Mouse (Mus musculus) 416B (cell line): Measurements from ENCODE around the gene Bcl2l12.

Experiments
- DNase-seq: peaks from one replicate; pipeline ENCODE4 v3.0.0; 2011; ENCODE audit warnings: low read depth

Bcl2l12 gene

GRCm38 (mm10) chr7:44998501-44998955 is at the start of gene Bcl2l12:
TSS of gene Bcl2l12 (minus strand) at chr7:44998712.
- DNase-seq: peak; percentile 84

DNA sequence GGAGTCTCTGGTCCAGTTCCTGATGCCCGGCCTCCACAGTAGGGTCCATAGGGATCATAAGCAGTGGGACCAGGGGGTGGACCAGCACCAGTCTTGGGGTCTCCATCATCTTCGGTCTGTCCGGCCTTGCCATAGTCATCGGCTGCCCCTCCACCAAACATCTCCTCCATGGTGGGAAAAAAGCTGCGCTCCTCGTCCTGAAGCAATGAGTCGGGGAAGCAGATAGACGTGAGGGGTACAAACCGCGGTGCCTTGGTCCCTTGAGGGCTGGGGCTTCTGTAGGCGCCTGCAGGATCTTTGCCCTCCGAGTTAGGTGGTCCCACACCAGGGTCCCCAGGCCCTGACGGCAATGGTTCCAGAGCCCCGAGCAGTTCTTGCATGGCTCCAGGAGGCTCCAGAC is 49.0 kb upstream of the Bcl2l12 start:
- DNase-seq: no peak

DNA sequence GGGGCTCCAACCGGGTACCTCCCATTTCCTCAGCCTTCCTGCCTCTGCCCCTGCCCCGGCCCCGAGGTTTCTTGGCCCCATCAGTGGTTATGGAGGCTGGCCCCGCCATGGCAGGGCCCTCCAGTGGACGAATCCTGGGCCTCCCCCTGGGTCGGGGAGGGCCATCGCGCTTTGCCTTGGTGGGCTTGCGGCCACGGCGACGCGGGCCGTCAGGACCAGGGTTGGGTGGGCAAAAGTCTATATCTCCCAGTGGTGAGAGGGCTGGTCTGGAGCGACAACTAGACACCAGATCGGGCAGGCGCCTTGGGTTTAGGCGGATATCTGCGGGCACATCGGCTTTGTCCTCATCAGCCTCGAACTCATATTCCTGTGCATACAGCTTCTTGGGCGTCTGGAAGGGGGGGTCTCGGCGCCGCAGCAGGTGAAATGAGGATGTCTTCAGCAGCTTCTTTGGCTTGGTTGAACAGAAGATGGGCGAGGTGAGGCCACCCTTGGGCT is 48.4 kb upstream of the Bcl2l12 start:
- DNase-seq: no peak

- no peak for DNase-seq
Observed at GRCm38 (mm10) chr7:45045741-45046140, 47.2 kb upstream of the Bcl2l12 start.

- no peak for DNase-seq
Observed at GRCm38 (mm10) chr7:45043307-45043706, 44.8 kb upstream of the Bcl2l12 start.

DNA sequence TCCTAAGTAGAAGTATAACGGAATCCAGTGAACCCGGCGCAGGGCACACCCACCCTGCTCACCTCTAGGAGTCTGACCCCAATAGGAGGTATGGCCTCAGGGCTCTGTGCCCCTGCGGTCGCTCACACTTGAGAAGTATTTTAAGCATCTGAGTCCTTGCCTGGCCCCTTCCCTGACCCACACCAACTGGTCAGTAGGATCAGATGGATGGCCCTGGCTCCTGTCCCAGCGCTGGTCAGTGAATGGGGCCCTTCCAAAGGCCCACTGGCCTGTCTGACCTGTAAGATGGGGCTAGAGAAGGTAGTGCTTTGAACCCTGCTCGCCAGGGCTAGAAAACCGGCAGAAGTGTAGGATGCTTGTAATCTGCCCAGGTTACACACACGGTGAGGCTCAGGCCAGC is 42.3 kb upstream of the Bcl2l12 start:
- DNase-seq: no peak

- DNase-seq: no peak
Observed at GRCm38 (mm10) chr7:45038411-45038810, 39.9 kb upstream of the Bcl2l12 start.

DNA sequence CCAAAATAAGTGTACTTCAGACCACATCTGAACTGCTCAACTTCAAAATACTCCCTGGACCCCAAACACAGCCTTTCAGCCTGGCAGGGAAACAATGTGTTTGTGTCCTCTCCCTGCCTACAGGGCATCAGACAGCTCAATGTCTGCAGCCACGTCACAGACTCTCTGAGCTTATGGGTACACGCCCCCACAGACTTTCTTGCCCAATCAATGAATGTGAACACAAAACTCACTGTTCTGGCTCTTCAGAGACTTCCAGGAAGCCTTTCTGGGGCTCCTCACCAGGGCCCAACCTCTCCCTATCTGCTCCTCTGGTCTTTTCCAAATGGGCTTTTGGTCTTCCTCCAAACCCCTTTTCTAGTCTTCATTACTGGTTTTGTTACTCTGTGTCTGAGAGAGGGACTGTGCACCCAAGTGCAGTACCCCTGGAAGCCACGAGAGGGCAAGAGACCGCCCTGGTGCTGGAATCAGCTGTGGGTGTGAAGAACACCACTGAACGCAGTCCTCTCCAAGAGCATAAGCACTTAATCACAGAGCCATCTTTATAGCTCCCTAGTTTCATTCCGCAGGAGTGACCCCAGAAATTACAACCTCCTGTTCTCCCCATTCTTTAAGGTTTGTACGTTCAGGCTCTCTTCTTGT is 39.3 kb upstream of the Bcl2l12 start:
- peak; percentile 68 for DNase-seq

- no peak for DNase-seq
Observed at GRCm38 (mm10) chr7:45036702-45037101, 38.2 kb upstream of the Bcl2l12 start.

- DNase-seq: peak; percentile 42
Observed at GRCm38 (mm10) chr7:45035631-45036030, 37.1 kb upstream of the Bcl2l12 start.

DNA sequence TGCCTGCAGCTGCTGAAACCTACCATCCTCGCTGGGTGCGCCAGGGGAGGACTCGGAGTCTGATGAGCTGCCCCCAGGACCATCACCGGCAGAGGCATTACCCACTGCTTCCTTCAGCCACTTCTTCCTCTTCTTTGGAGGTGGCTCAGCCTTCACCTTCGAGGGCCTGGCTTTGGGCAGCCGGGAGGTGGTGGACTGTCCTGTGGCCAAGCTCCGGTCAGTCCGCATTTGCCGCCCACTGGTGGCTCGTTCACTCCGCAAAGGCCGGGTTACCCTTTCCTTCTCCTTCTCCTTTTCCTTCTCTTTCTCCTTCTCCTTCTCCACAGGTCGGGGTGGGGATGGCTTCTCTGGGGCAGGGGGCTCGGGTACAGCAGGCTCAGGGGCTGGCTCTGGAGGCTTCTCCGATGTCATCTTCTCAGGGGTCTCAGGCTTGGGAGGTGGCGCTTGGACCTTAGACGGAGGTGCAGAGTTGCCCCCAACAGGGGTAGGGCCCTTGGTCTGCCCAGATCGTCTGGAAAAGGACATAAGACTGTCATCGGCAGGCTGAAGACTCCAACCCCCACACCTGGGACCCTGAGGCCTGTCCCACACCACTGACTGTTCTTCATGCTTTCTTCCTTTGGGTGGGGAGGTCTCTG is 35.3 kb upstream of the Bcl2l12 start:
- no peak for DNase-seq

DNA sequence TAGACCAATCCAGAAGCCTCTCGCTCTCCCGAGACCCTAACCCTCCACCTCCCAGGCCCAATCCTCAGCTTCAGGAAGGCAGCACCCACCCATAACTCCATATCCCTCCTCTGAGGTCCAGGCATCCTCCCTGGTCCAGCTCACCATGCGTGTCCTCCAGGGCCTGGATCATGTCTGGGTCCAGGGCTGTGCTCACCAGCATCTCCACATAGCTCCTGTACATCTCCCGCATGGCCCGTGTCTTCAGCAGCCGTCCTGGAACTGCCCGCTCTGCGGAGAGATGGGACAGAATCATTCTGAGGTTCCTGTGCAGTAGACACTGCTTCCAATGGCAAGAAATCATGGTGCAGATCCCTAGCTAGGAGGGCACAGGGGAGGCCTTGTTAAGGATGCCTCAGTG is 32.3 kb upstream of the Bcl2l12 start:
- no peak for DNase-seq

GRCm38 (mm10) chr7:45029995-45030394 is 31.5 kb upstream of the Bcl2l12 start:
- no peak for DNase-seq

DNA sequence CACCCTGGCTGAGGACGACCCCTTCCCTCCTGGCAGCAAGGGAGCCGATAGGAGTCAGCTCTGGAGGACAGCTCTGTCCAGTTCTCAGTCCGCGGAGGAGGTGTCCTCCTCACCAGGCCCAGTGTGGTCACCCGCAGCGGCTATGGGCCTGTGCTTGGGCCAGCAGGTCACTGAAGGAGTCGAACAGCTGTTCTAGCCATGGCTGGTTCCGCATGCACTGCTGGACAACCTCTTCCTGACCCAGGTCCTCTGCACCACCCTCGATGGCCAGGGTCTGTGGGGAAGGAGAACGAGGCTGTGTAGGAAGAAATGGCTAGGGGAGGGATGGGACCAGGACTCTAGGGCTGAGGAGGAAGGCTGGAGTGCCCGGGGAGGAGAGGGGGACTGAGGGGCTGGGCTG is 29.8 kb upstream of the Bcl2l12 start:
- no peak for DNase-seq

DNA sequence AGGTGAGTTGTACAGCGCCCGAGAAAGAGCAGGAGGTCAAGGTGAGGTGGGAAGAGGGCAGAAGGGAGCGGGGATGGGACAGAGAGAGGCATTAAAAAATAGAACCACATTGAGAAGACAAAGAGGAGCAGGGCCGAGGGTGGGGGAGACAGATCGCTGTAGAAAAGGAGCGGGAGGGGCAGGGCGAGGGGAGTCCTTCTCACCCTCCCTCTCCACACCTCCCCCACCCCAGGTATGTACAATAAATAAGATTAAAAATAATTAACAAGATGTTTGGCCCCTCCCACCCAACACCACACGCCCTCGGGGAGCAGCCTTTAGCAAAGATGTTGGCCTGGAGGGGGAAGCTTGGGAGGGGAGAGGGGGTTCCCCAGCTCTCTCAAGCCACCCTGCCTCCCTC is 29.2 kb upstream of the Bcl2l12 start:
- no peak for DNase-seq

DNA sequence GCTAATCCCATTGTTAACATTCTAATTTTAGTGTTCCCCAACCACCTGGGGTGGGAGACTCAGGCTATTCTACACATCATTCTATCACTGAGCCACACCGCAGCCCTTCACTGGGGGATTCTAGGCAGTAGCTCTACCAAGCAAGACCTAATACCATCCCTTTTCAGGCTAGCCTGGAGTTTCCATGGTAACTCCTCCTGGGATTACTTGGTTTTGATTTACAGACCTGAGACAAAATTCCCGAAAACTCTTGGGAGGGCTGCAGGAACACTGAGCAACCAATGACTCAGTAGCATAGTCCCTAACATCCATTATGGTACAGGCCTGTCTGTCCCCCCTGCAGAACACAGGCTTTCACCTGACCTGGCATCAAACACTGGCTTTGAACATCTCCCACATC is 27.7 kb upstream of the Bcl2l12 start:
- DNase-seq: no peak

DNA sequence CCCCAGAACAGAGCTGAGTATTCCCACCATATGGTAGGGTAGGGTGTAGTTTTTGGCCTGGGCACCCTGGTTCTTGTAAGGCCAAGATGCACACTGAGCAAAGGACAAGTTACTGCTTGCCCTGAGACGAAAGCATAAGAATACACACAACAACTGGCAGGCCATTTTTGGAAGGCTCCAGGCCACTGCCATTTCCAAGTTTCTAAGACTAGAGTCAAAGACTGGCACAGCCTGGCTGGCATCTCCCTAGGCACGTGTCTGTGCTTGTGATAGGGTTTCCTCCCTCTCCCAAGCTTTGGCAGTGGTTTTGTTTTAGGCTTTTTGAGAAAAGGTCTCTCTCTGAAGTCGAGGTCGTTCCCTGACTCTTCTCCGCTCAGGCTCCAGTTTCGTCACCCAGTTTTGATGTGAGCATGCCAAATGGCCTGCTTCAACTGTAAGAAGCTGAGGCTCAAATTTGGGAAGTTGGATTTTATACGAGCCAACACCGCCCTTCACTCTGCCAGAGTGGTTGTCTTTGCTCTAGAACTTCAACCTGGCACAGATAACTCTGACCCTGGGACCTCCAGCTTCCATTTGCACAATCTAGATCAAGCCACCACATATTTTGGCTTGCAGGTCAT is 27.2 kb upstream of the Bcl2l12 start:
- no peak for DNase-seq

- peak; percentile 61 for DNase-seq
Observed at GRCm38 (mm10) chr7:45024281-45025248, 26.1 kb upstream of the Bcl2l12 start.

- peak; percentile 41 for DNase-seq
Observed at GRCm38 (mm10) chr7:45023711-45024110, 25.2 kb upstream of the Bcl2l12 start.

DNA sequence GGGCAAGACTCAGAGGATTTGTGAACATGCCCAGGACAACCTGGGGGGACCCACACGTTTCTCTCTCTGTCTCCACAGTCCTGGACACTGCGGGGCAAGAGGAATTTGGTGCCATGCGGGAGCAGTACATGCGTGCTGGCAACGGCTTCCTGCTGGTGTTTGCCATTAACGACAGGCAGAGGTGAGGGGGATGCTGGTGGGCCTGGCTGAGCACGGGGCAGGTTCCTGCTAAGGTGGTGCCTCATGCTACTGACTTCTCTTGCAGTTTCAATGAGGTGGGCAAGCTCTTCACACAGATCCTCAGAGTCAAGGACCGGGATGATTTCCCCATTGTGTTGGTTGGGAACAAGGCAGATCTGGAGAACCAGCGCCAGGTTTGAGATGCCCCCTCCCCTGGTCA is 21.7 kb upstream of the Bcl2l12 start:
- DNase-seq: no peak

- DNase-seq: no peak
Observed at GRCm38 (mm10) chr7:45019031-45019571, 20.6 kb upstream of the Bcl2l12 start.
